Mouse (Mus musculus) stomach, postnatal 0 days (tissue): ENCODE measurements around the gene Steap3.

Source experiments
- CTCF ChIP-seq: IDR thresholded peaks from 2 replicates; pipeline ENCODE4 v1.5.1; 2016; ENCODE audit warnings: antibody characterized with exemption, low read depth, mild to moderate bottlenecking, moderate library complexity
- EP300 ChIP-seq: optimal IDR thresholded peaks from 2 replicates; pipeline ENCODE3; 2016; ENCODE audit warnings: antibody characterized with exemption

DNA sequence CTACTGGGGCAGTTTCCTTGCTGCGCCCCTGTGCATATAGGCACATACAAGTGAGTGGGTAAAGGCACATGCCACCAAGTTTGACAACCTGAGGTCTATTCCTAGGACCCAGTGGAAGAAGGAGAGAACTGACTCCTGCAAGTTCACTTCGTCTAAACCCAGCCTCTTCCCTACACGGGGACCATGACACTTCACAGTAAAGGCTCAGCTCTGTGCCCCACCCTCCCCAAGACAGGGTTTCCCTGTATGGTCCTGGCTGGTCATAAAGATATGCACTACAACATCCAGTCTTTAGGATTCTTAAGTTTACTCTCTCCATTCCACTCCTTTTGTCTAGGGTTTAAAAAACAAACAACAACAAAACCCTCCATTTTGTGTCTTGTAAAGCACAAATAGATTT lies 21.9 kb downstream of the Steap3 start:
- TF ChIP-seq EP300: no peak
- no peak for TF ChIP-seq CTCF
